Mouse (Mus musculus) testis, adult 2 months (tissue): ENCODE data around the gene Olfr427. TPM values are rescaled to one million over a fixed set of nuclear protein-coding genes. Genes with fewer than 3 reads are reported as not detected.

Source experiments
- H3K27ac ChIP-seq: fragments of 200-500 bp; 2 replicates; pipeline ENCODE4 v1.5.1; 2012; ENCODE audit warnings: low read depth, low read length; ENCODE audit not compliant: control insufficient read depth, insufficient read depth
- H3K27me3 ChIP-seq: fragments of 200-500 bp; 2 replicates; pipeline ENCODE4 v1.6.1; 2012; ENCODE audit warnings: mild to moderate bottlenecking, low read length, moderate library complexity; ENCODE audit not compliant: control insufficient read depth, insufficient read depth
- H3K36me3 ChIP-seq: fragments of 200-500 bp; 2 replicates; pipeline ENCODE4 v1.6.1; 2012; ENCODE audit warnings: mild to moderate bottlenecking, low read length; ENCODE audit not compliant: control insufficient read depth, insufficient read depth
- H3K4me1 ChIP-seq: fragments of 200-500 bp; 2 replicates; pipeline ENCODE4 v1.6.1; 2012; ENCODE audit warnings: low read length; ENCODE audit not compliant: control insufficient read depth, insufficient read depth
- H3K4me3 ChIP-seq: fragments of 200-500 bp; 2 replicates; pipeline ENCODE4 v1.5.1; 2012; ENCODE audit warnings: low read depth, mild to moderate bottlenecking, low read length, moderate library complexity, mixed read lengths; ENCODE audit not compliant: control insufficient read depth
- CTCF ChIP-seq: fragments of 200-500 bp; IDR thresholded peaks from 2 replicates; pipeline ENCODE4 v1.5.1; 2012; ENCODE audit warnings: low read depth, mild to moderate bottlenecking, inconsistent platforms, low read length, moderate library complexity; ENCODE audit not compliant: control insufficient read depth, insufficient read depth, insufficient replicate concordance
- POLR2A ChIP-seq: fragments of 200-500 bp; IDR thresholded peaks from 2 replicates; pipeline ENCODE4 v1.6.1; 2012; ENCODE audit warnings: low read depth, mild to moderate bottlenecking, inconsistent platforms, low read length, moderate library complexity; ENCODE audit not compliant: control insufficient read depth
- polyA plus RNA-seq: library from polyadenylated mRNA; depleted of rRNA; stranded (reverse); fragments of >200 nt; gene quantifications from 2 replicates; pipeline ENCODE4 v1.2.3, GENCODE M21; 2012

The Olfr427 gene
- polyA plus RNA-seq, 1 experiment = not detected

DNA sequence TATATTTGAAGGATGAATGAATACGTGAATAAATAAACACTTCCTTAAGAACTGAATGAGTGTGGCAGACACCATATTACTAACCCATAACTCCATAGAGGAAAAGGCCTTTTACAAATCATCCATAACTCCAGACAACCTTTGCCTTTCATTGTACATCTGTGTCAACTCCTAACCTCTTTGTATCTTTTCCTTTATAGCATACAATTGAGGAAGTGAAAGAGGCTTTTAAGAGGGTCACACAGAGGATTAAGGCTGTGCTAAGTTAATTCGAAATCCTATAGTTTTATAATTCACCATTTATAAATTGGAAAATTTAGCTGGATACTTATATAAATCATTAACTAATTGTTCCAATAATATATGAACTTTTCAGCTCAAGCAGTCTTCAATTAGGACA, 41.4 kb upstream of the Olfr427 start:
- Histone ChIP-seq H3K4me1 (no peaks in the 10 kb centered on the region), H3K27ac (no peak overlapping the region), H3K36me3 (no peaks in the 10 kb centered on the region), H3K4me3 (no peak overlapping the region), H3K27me3 (no peaks in the 10 kb centered on the region)
- TF ChIP-seq CTCF = no peak
- no peak for TF ChIP-seq POLR2A

DNA sequence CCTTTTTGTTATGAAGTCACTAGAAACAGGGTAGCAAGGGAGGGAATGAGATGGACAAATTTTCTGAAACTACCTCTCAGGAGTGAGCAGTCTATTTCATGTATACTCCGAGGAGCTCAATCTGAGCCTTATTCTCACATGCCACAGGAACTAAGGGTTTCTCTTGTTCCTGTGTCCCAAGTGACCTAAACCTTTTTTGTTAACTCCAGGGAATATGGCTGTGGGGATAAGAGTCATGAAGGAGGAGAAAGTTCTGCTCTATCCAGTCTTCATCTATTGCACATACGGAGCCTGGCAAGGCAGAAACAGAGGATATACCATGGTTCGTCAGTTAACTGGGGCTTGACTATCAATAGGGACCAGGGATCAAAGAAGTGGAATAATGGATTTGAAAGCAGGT, 30.4 kb upstream of the Olfr427 start, which contains the start of gene Olfr430:
TSS of gene Olfr430 (plus strand) at position 301 of the 400 bp plus-strand sequence.
- TF ChIP-seq POLR2A (no peak), CTCF (no peak)
- no peaks in the 10 kb centered on the region for H3K36me3 ChIP-seq

DNA sequence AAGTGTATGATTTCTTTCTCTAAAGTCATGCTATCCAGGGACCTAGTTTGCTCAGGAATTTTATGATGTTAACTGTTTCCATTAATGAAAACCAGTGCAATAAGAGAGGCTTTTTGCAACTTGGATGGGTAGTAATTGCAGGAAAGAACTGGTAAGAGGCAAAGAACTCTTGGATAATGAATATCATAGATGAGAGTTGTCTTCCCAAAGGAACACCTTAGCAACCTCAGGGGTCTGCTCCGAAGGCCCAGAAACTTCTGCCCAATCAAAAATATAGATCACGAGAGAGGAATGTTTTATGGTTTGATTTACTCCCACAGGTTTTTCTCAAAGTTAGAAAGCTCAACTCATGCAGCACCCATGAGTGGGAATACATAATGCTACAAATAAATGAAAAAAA, 12.7 kb upstream of the Olfr427 start, which contains the start of gene Olfr429:
TSS of gene Olfr429 (plus strand) at position 301 of the 400 bp plus-strand sequence.
- Histone ChIP-seq H3K4me3 (no peak within 1 kb of the TSS), H3K27me3 (no peaks in the 10 kb centered on the region), H3K36me3 (no peaks in the 10 kb centered on the region), H3K4me1 (no peaks in the 10 kb centered on the region), H3K27ac (no peak within 1 kb of the TSS)
- TF ChIP-seq CTCF = no peak
- TF ChIP-seq POLR2A = no peak

More for the DNA sequence above, 30.4 kb upstream of the Olfr427 start, which contains the start of gene Olfr430:
- Histone ChIP-seq H3K4me3 (no peak within 1 kb of the TSS), H3K4me1 (no peaks in the 10 kb centered on the region), H3K27ac (no peak within 1 kb of the TSS), H3K27me3 (no peaks in the 10 kb centered on the region)

DNA sequence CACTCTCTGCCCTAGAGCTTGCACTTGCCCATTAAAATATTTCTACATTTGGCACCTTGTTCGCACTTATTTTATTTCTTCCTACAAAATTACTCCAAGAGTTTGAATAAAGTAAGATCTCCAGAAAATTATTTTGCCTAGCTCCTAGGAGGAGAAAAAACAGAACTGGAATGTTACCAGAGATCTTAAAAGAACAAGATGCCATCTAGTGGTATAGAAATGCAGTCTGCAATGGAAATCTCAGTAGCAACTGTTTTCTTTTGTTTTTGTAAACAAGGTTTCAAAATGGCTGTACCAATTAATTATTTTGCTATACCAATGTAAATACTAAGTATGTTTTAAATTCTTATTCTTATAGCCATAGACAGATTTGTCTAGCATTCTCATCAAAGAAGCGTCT, 7.0 kb downstream of the Olfr427 start:
- Histone ChIP-seq H3K27me3 (no peaks in the 10 kb centered on the region), H3K4me1 (no peaks in the 10 kb centered on the region), H3K36me3 (no peaks in the 10 kb centered on the region), H3K27ac (no peak overlapping the region), H3K4me3 (no peak overlapping the region)
- no peak for TF ChIP-seq POLR2A
- no peak for TF ChIP-seq CTCF

DNA sequence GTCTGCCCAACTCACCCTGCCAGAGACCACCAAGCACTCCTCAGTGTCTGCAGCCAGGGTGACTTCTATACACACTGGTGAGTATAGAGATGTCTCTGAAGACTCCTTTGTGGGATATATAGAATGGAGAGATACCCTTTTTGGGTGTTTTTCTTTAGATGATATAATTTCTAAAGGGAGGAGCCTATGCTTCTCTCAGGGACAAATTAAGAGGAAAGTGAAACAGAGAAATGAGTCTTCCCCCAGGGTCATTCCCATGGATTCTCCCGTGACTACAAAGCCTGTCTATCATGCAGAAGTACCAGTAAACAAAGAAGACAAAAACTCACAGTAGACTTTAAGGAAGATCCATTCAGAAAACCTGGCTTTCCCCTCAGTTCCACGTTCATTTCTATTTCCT, 24.4 kb downstream of the Olfr427 start, which contains the start of gene Olfr231:
TSS of gene Olfr231 (minus strand) at position 101 of the 400 bp plus-strand sequence.
- TF ChIP-seq CTCF (no peak), POLR2A (no peak)
- Histone ChIP-seq H3K27ac (no peak within 1 kb of the TSS), H3K27me3 (no peaks in the 10 kb centered on the region)

DNA sequence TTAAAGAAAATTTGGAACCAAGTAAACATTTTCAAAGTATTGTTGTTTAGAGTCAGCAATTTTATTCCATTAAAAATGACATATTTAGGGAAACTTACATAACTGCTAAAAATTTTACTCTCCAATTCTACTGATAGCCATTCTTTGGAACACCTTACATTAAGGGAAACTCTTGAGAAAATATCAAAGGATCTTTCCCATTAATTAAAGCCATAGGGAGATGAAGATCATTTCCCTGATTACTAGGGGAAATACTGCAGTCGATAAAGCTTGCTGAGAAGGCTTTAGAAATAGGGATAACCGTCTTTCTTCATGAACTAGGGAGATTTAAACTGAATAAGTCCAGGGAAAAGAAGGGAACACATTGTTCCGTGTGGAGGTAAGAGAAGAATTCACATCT, 34.5 kb downstream of the Olfr427 start, which contains the start of gene Olfr424:
TSS of gene Olfr424 (plus strand) at position 301 of the 400 bp plus-strand sequence.
- H3K27me3 ChIP-seq = no peaks in the 10 kb centered on the region
- H3K4me1 ChIP-seq = no peaks in the 10 kb centered on the region
- H3K36me3 ChIP-seq = no peaks in the 10 kb centered on the region
- no peak within 1 kb of the TSS for H3K27ac ChIP-seq
- no peak within 1 kb of the TSS for H3K4me3 ChIP-seq
- TF ChIP-seq POLR2A = no peak
- no peak for TF ChIP-seq CTCF

More for the DNA sequence above, 24.4 kb downstream of the Olfr427 start, which contains the start of gene Olfr231:
- H3K4me3 ChIP-seq = no peak within 1 kb of the TSS
- no peaks in the 10 kb centered on the region for H3K36me3 ChIP-seq
- no peaks in the 10 kb centered on the region for H3K4me1 ChIP-seq

DNA sequence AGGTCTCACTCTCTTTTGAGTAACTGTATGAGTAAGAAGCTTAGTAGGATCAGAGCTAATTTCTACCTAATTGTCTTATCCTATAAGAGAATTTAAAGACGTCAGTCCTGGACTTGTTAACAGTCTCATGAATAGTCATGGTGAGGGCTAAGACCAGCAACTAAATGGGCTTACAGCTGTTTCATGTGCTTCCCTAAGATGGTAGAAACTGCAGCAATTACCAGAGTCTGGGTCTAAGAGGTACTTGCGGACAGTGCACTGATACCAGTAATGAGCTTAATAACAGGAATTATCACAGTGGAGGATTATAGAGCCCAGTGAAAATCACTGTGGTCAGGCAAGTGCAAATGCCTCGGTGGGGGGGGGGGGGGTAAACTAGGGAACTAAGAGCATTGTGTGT, 35.3 kb downstream of the Olfr427 start:
- H3K27ac ChIP-seq = no peak overlapping the region
- no peaks in the 10 kb centered on the region for H3K36me3 ChIP-seq
- H3K4me3 ChIP-seq = no peak overlapping the region
- TF ChIP-seq POLR2A (no peak), CTCF (no peak)
- H3K27me3 ChIP-seq = no peaks in the 10 kb centered on the region
- H3K4me1 ChIP-seq = no peaks in the 10 kb centered on the region
